Mouse (Mus musculus) c-Kit-negative CD71-positive TER-119-positive erythroid progenitor cells, embryonic 14.5 days (primary cell): ENCODE measurements around the gene Slc5a1.

Experiments
- DNase-seq: peaks from one replicate; pipeline ENCODE4 v3.0.0-alpha.2; 2013; ENCODE audit warnings: low read depth, low spot score

Slc5a1 gene

GRCm38 (mm10) chr5:33104025-33104481 is at the start of gene Slc5a1:
Gene Slc5a1, plus strand, starts transcription at chr5:33104219.
- no peak for DNase-seq

DNA sequence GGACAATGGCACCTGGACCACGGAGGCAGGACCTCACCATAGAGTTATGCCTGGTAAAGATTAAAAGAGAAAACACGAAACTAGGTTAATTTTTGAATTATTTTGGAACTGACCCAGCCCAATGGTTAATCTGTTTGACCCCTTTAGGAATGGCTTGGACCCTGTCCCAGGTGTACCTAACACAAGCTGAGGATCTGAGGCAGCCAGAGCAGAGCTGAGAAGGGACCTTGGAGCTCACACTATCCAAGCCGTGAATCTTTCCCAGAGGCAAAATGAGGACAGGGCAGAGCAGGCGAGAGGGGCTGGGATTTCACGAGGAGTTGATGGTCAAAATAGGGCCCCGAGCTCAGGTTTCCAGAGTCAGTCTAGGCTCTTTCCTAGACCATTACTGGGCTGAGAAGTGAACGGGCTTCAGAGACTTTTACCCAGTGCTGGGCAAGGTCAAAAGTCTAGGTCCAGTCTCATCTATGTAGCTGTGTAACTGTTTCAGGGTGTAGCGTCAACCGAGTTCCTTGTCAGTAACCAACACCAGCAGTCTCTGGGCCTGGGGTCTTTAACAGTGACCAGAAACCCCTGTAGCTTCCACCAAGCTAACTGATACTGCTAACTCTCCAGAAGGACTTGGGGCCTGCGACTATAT is 47.8 kb upstream of the Slc5a1 start:
- DNase-seq: no peak

DNA sequence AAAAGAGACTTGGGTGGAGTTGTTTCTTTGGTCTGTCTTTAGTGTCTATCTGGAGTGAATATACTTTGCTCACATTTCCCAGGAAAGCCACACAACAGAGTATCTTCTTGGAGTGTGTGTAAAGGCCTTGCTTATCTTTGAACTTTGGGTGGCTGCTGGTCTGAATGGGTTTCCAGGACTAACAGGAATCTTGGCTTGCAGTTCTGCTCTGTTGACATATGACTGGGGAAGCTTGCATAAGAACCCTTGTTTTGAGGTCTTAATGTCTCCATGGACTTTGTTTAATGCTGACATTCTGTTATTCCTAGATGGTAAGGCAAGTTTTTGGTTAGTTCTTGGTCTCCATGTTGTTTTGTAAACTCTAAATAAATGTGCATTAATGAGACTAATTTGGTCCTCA is 33.9 kb upstream of the Slc5a1 start:
- no peak for DNase-seq

DNA sequence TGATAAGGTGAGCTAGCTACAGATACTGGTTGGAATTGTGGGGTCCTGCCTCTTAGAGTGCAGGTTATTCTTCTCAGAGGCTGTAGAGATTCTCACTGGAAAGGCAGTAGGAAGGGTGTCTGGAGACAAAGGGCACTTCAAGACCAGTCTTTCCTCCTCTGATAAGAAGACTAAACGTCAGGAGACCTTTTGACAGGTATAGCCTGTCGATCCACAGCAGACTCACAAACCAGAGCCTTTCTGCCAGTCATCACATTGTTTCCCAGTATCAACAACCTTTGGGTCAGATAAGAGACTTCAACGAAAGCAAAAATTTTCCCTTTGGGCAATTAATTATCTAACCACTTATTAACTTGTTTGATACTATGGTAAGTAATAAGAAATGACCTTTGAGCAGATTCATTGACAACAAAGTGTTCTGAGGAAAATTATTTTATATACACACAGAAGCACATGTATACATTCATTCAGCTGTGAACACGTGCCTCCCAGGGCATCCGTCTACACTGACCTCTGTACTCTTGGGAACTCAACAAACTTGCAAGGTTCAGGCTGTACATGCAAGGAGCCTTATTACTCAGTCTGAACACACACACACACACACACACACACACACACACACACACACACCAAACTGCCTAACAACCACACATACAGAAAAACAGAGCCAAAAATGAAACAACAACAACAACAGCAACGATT is 27.4 kb upstream of the Slc5a1 start:
- no peak for DNase-seq

DNA sequence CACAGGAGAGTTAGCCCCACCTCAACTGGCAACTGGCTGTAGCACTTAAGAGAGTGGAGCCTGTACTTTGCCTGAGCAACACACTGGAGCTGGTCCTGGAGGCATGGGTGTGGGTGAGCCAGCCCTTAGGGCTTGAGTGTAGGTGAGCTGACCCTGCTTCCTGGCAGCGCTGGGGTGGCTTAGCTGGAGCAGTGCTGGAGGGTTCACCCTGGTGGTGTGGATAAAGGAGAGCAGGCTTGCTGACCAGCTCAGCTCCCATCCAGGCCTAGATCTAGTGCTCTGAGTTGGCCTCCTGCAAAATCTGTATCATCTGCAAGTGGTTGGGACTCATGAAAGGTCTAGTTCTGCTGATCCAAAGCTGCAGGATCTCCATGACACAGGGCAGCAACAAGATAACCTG is 21.1 kb upstream of the Slc5a1 start:
- no peak for DNase-seq

- no peak for DNase-seq
Observed at GRCm38 (mm10) chr5:33084599-33084998, 19.4 kb upstream of the Slc5a1 start.

- DNase-seq: no peak
Observed at GRCm38 (mm10) chr5:33091342-33091741, 12.7 kb upstream of the Slc5a1 start.

- no peak for DNase-seq
Observed at GRCm38 (mm10) chr5:33095315-33095714, 8.7 kb upstream of the Slc5a1 start.

- no peak for DNase-seq
Observed at GRCm38 (mm10) chr5:33102369-33103055, 1.5 kb upstream of the Slc5a1 start.

DNA sequence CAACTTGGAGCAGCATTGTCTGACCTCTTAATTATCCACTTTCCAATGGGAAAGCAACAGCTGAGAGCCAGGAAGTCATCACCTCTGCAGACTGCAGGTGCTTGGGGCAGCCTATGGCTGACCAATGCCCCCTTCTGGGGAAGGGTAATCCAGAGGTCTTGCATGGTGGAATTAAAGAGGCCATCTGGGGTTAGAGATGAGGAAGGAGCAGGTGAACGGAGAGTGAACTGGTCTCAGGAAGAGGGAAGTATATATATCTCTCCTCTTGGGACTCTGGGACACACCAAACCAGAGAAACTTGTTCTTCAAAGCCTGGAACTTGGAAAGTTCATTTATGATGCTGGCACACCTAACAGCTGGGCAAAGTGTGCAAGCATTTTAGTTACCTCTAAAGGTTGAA is 857 bp downstream of the Slc5a1 start:
- no peak for DNase-seq

DNA sequence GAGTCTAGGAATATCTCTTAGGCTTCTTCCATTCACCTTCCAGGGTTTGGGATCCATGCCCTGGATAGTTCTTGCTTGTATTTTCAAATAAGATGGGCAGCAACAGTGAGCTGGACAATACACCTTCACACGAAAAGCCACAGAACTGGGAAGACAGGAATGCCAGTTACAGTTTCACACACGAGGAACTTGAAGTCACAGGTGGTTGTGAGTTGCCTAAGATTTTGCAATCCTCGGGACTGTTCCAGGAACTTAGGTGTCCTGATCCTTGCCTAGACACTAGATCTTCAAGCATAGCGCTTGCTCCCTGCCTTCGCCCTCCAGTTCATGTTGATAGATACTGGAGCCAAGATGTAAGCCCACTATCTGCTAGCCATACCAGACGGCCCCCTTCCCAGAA is 1.6 kb downstream of the Slc5a1 start:
- DNase-seq: no peak

DNA sequence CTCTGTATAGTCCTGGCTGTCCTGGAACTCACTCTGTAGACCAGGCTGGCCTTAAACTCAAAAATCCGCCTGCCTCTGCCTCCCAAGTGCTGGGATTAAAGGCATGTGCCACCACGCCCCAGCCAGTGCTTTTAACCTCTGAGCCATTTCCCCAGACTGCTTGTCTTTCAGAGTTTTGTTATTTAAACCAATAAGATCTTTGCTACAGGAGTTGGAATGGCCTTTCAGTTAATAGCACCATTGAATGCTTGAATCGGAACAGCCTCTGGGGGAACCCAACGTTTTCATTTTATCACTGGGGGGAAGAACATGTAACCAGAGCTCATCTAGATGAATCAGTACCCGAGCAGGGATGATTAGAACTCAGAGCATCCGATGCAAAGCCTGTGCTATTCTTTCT is 3.0 kb downstream of the Slc5a1 start:
- DNase-seq: no peak

GRCm38 (mm10) chr5:33107778-33108405 is 3.9 kb downstream of the Slc5a1 start:
- no peak for DNase-seq

- no peak for DNase-seq
Observed at GRCm38 (mm10) chr5:33121871-33122315, 17.9 kb downstream of the Slc5a1 start.

- DNase-seq: no peak
Observed at GRCm38 (mm10) chr5:33123658-33124057, 19.6 kb downstream of the Slc5a1 start.

DNA sequence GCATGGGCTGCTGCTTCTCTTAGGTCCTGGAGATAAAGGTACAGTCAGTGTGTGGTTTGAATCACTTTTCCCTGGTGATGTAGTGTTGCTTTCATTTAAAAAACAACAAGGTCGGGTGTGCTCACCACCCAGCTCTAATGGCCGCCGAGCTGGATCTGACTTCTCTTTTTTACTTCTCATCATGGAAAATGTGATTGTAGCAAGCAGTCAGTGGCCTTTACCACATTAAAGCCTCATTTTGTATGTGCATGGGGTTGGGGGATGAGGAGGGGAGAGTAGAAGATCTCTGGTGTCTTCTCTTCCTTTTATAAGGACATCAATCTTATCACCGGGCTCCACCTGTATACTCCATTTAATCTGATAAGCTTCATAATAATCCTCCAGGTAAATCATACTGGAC is 21.3 kb downstream of the Slc5a1 start:
- DNase-seq: no peak

GRCm38 (mm10) chr5:33134132-33134531 is 30.1 kb downstream of the Slc5a1 start:
- DNase-seq: no peak

DNA sequence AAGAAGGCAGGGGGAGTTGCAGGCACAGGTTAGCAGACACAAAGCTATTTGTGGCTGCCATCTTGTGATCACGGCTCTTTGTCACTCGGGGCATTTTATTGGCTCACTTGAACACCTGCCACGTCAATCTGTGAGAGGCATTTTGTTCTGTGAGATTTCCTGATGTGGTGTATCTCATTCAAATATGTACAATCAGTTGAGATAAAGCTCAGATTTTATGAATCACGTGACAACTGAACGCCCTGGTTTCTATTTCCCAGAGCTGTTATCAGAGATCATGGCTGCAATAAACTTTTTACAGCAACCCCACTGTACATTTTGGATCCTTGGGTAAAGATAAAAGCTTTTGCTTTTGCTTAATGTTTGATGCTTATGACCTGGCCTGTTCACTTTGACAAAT is 31.6 kb downstream of the Slc5a1 start:
- DNase-seq: no peak

GRCm38 (mm10) chr5:33142790-33143455 is 38.9 kb downstream of the Slc5a1 start:
- no peak for DNase-seq

GRCm38 (mm10) chr5:33144025-33144424 is 40.0 kb downstream of the Slc5a1 start:
- no peak for DNase-seq

- no peak for DNase-seq
Observed at GRCm38 (mm10) chr5:33146837-33147236, 42.8 kb downstream of the Slc5a1 start.

DNA sequence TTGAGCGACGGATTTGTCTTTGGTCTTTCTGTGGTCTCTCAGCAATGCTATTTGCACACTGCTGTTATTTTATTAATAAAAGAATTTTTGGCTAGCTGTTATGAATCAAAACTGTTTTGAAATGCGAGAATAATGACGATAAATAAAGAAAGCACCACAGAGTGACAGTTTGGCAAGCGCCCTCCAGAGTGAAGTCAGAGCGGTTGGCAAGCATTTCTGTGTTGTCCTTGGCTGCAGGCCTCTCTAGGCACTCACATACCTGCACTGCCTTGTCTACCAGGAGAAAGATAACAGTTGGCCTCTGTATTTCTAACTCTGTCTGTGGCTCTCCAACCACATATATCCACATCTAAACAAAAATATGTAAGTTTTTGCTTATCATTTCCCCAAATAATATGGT is 43.7 kb downstream of the Slc5a1 start:
- DNase-seq: no peak
